Mouse (Mus musculus): Measurements from ENCODE around the gene Unc79. TPM values are rescaled to one million over a fixed set of nuclear protein-coding genes. Genes with fewer than 3 reads are reported as not detected.

Gene Unc79
- total RNA-seq (2021) = 10 to 100 TPM; 43.4 to 44.6 TPM

- intact Hi-C loops (cut with DNase I) = loop anchor here (10.0 kb wide), 1 partner anchor 106 kb away; no protein-coding TSS in a partner anchor
- DNase-seq = peak; percentile 83
Observed at GRCm38 (mm10) chr12:102948778-102949394, at the start of gene Unc79. Gene Unc79, plus strand, starts transcription at chr12:102948859.

GRCm38 (mm10) chr12:102899091-102899490, 49.6 kb upstream of the Unc79 start, which contains the start of gene Cox8c:
Gene Cox8c, plus strand, starts transcription at chr12:102899316.
- intact Hi-C loops (cut with DNase I) = no loop called here
- no peak for DNase-seq

- DNase-seq = peak; percentile 37
- intact Hi-C loops (cut with DNase I) = no loop called here
Observed at GRCm38 (mm10) chr12:102908191-102908590, 40.5 kb upstream of the Unc79 start.

GRCm38 (mm10) chr12:102916073-102916472, 32.6 kb upstream of the Unc79 start:
- no peak for DNase-seq
- intact Hi-C loops (cut with DNase I) = no loop called here

GRCm38 (mm10) chr12:102929764-102930163, 18.9 kb upstream of the Unc79 start:
- intact Hi-C loops (cut with DNase I) = loop anchor here (10.0 kb wide), 1 partner anchor 45 kb away; no protein-coding TSS in a partner anchor
- no peak for DNase-seq

- no peak for DNase-seq
- intact Hi-C loops (cut with DNase I) = loop anchor here (10.0 kb wide), 1 partner anchor 46 kb away; no protein-coding TSS in a partner anchor
Observed at GRCm38 (mm10) chr12:102930335-102930734, 18.3 kb upstream of the Unc79 start.

GRCm38 (mm10) chr12:102930789-102931188, 17.9 kb upstream of the Unc79 start:
- no peak for DNase-seq
- intact Hi-C loops (cut with DNase I) = loop anchor here (10.0 kb wide), 1 partner anchor 46 kb away; no protein-coding TSS in a partner anchor

GRCm38 (mm10) chr12:102935892-102936291, 12.8 kb upstream of the Unc79 start:
- intact Hi-C loops (cut with DNase I) = loop anchor here (10.0 kb wide), 1 partner anchor 51 kb away; no protein-coding TSS in a partner anchor
- DNase-seq = no peak

- intact Hi-C loops (cut with DNase I) = loop anchor here (10.0 kb wide), 1 partner anchor 109 kb away; no protein-coding TSS in a partner anchor
- DNase-seq = no peak
Observed at GRCm38 (mm10) chr12:102945571-102945970, 3.1 kb upstream of the Unc79 start.

GRCm38 (mm10) chr12:102947826-102948225, 833 bp upstream of the Unc79 start:
- intact Hi-C loops (cut with DNase I) = loop anchor here (10.0 kb wide), 1 partner anchor 107 kb away; no protein-coding TSS in a partner anchor
- no peak for DNase-seq

- peak; percentile 84 for DNase-seq
- intact Hi-C loops (cut with DNase I) = loop anchor here (10.0 kb wide), 1 partner anchor 105 kb away; no protein-coding TSS in a partner anchor
Observed at GRCm38 (mm10) chr12:102949395-102950208, 943 bp downstream of the Unc79 start.

- intact Hi-C loops (cut with DNase I) = loop anchor here (5.0 kb wide), 1 partner anchor 97 kb away; no protein-coding TSS in a partner anchor
- no peak for DNase-seq
Observed at GRCm38 (mm10) chr12:102960051-102960775, 11.6 kb downstream of the Unc79 start.

- intact Hi-C loops (cut with DNase I) = loop anchor here (5.0 kb wide), 1 partner anchor 96 kb away; no protein-coding TSS in a partner anchor
- DNase-seq = no peak
Observed at GRCm38 (mm10) chr12:102961066-102961465, 12.4 kb downstream of the Unc79 start.

GRCm38 (mm10) chr12:102964486-102964885, 15.8 kb downstream of the Unc79 start:
- intact Hi-C loops (cut with DNase I) = loop anchor here (5.0 kb wide), 1 partner anchor 93 kb away; no protein-coding TSS in a partner anchor
- no peak for DNase-seq

GRCm38 (mm10) chr12:102980584-102980983, 31.9 kb downstream of the Unc79 start:
- intact Hi-C loops (cut with DNase I) = no loop called here
- DNase-seq = no peak

GRCm38 (mm10) chr12:102981543-102981942, 32.9 kb downstream of the Unc79 start:
- intact Hi-C loops (cut with DNase I) = no loop called here
- no peak for DNase-seq

GRCm38 (mm10) chr12:102985401-102985800, 36.7 kb downstream of the Unc79 start:
- DNase-seq = peak; percentile 42
- intact Hi-C loops (cut with DNase I) = no loop called here

- intact Hi-C loops (cut with DNase I) = no loop called here
- no peak for DNase-seq
Observed at GRCm38 (mm10) chr12:102987736-102988135, 39.1 kb downstream of the Unc79 start.

- DNase-seq = peak; percentile 39
- intact Hi-C loops (cut with DNase I) = no loop called here
Observed at GRCm38 (mm10) chr12:103008491-103008890, 59.8 kb downstream of the Unc79 start.

GRCm38 (mm10) chr12:103018161-103018560, 69.5 kb downstream of the Unc79 start:
- DNase-seq = no peak
- intact Hi-C loops (cut with DNase I) = no loop called here

Data from left cerebral cortex, postnatal 4 days (tissue).